Mouse (Mus musculus): ENCODE data around the gene Nme8. TPM values are rescaled to one million over a fixed set of nuclear protein-coding genes. Genes with fewer than 3 reads are reported as not detected.

Gene Nme8
- polyA plus RNA-seq, 1 experiment from 2014 or later: not detected

DNA sequence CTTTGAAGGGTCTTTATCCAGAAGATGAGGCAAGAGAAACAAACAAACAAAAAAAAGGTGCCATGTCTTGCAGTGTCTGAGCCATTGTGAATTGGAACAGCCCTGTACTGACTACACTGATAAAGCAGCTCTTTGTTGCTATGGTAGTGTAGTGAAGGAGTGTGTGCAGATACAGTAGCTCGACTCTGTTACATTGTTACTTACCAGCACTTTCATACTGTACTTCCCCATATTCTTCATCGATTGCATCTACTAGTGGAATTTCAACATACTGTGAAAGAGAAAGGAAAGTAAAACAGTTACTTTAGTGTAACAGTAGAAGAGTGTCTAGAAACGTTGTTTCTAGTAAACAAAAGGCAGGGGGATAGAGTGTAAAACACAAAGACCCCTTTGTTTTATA is 7.6 kb downstream of the Nme8 start:
- DNase-seq (ENCODE audit: low spot score): no peak
- no peaks in the 10 kb centered on the region for H3K36me3 ChIP-seq (replicated peaks)
- no peaks in the 10 kb centered on the region for H3K27me3 ChIP-seq (replicated peaks; ENCODE audit: low read depth, poor library complexity, severe bottlenecking)
- no peaks in the 10 kb centered on the region for H3K4me1 ChIP-seq
- H3K27ac ChIP-seq (replicated peaks): no peak overlapping the region
- 49% methylated on average over 3 of the region's 3 CpGs for WGBS
- H3K9me3 ChIP-seq: no peaks in the 10 kb centered on the region
- no peak overlapping the region for H3K4me3 ChIP-seq

DNA sequence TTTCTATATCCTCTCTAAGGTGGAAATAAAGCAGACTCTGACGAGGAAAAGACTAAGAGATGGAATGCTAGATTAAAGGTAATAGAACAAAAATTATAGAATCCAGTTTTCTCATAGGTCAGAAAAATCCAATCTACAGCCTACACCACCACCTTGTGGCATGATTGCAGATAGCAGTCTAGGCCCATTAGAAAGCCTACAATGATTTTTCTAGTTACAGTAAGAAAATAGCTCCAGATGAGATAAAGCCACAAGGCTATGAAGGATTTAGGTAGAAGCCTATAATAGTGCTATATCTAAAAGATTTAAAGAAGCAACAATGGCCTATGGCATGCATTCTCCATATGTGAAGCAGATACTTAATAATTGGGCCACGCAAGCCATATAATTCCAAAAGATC is 13.6 kb downstream of the Nme8 start:
- no peaks in the 10 kb centered on the region for H3K36me3 ChIP-seq (replicated peaks)
- WGBS: 68% methylated on average over 2 of the region's 2 CpGs
- DNase-seq (ENCODE audit: low spot score): peak; percentile 23
- no peaks in the 10 kb centered on the region for H3K9me3 ChIP-seq
- H3K4me1 ChIP-seq: no peaks in the 10 kb centered on the region
- no peak overlapping the region for H3K4me3 ChIP-seq
- no peak overlapping the region for H3K27ac ChIP-seq (replicated peaks)
- no peaks in the 10 kb centered on the region for H3K27me3 ChIP-seq (replicated peaks; ENCODE audit: low read depth, poor library complexity, severe bottlenecking)

- no peaks in the 10 kb centered on the region for H3K4me1 ChIP-seq
- H3K27ac ChIP-seq (replicated peaks): no peak overlapping the region
- no peak for DNase-seq (ENCODE audit: low spot score)
- H3K27me3 ChIP-seq (replicated peaks; ENCODE audit: low read depth, poor library complexity, severe bottlenecking): no peaks in the 10 kb centered on the region
- no peak overlapping the region for H3K4me3 ChIP-seq
- WGBS: 73% methylated on average over 8 of the region's 8 CpGs
- H3K9me3 ChIP-seq: no peaks in the 10 kb centered on the region
- H3K36me3 ChIP-seq (replicated peaks): no peaks in the 10 kb centered on the region
Measured at GRCm38 (mm10) chr13:19682879-19683640, 14.5 kb downstream of the Nme8 start.

DNA sequence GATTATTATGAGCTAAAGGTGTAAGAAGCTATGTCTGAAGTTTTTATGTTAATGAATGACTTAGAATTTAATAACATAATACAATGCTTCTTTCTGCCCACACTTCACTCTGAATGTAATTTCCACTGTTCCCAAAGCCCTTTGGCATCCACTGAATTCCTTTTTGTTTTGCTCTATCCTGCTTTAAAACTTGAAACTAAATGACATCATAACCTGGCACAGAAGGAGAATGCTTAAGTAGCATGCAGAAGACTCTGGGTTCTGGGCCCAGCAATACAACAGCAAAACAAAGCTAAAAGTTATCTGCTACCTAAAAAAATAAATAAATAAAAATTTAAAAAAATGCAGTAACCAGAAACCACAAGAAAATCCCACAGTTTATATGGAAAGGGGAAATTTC is 23.0 kb downstream of the Nme8 start:
- Histone ChIP-seq H3K4me1 (no peaks in the 10 kb centered on the region), H3K27me3 (replicated peaks; ENCODE audit: low read depth, poor library complexity, severe bottlenecking) (no peaks in the 10 kb centered on the region), H3K4me3 (no peak overlapping the region), H3K27ac (replicated peaks) (no peak overlapping the region), H3K36me3 (replicated peaks) (no peaks in the 10 kb centered on the region), H3K9me3 (no peaks in the 10 kb centered on the region)
- no peak for DNase-seq (ENCODE audit: low spot score)

DNA sequence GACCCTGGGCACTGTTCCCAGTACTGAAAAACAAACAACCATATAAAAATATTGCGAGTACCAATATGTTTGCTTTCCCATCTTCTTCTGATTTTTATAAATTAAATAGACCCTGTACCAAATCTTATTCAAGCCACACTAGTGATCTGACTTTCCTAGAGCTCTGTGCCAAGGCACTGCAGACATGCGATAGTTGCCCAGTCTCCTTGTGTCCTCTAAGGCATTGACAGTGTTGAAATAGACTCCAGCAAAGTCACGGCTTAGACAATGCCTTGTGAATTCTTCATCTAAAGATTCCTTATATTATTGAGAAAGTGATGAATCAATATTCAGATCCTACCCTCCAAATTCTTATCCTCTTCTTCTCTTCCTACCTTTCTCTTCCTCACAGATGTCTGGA is 23.6 kb downstream of the Nme8 start:
- Histone ChIP-seq H3K4me3 (no peak overlapping the region), H3K4me1 (no peaks in the 10 kb centered on the region), H3K36me3 (replicated peaks) (no peaks in the 10 kb centered on the region), H3K9me3 (no peaks in the 10 kb centered on the region), H3K27ac (replicated peaks) (no peak overlapping the region), H3K27me3 (replicated peaks; ENCODE audit: low read depth, poor library complexity, severe bottlenecking) (no peaks in the 10 kb centered on the region)
- no peak for DNase-seq (ENCODE audit: low spot score)
- WGBS: 88% methylated on average over 3 of the region's 3 CpGs

DNA sequence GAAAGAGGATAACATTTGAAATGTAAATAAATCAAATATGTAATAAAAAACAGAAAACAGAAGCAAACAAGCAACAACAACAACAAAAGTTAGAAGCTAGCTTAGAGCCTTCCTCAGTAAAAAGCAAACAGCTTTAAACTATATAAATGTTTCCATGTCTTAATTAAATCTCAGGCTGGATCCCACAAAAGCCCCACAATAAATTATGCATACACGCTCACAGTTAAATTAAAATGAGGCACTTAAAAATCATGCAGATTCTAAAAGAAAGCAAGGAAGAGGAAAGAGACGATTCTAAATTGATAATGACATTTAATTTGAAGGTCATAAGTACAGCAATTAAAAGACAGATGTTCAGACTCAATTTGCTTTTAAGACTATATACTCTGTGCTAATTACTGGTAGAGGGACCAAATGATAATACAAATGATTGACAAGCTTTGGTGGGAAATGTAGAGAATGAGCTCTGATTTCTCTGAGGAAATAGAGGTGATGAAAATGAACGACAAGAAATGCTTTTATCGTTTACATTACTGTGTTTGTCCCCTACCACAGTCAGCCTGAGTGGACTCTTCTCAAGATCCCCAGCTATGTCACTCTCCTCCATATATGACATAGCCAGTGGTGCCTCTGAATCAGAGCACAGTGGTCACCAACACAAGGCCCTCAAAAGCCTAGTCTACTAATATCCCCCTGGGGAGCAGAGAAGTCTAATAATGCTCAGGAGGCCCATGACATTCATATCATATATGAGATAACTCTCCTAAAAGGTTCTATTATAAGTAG is 29.0 kb downstream of the Nme8 start:
- no peaks in the 10 kb centered on the region for H3K36me3 ChIP-seq (replicated peaks)
- H3K9me3 ChIP-seq: no peaks in the 10 kb centered on the region
- 74% methylated on average over 4 of the region's 4 CpGs for WGBS
- no peak overlapping the region for H3K4me3 ChIP-seq
- no peaks in the 10 kb centered on the region for H3K4me1 ChIP-seq
- DNase-seq (ENCODE audit: low spot score): no peak
- no peaks in the 10 kb centered on the region for H3K27me3 ChIP-seq (replicated peaks; ENCODE audit: low read depth, poor library complexity, severe bottlenecking)
- no peak overlapping the region for H3K27ac ChIP-seq (replicated peaks)

DNA sequence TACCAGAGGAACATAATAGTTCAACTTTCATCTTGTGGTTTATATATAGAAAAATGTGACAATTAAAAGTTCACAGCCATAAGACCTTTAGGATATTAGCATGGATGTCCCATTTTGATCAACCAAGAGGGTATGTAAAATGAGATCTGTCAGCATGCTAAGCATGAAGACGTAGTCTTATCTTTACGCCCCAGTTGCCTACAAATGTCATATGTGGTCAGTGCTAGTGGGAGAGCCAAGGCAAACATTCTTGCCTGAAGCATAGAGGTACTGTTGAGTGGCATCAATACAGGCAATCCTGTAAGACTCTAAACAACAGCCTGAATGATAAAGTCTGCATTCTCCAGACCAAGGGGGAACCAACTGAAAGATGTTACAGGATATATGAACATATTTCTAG is 45.2 kb downstream of the Nme8 start:
- H3K4me1 ChIP-seq: no peaks in the 10 kb centered on the region
- WGBS: 95% methylated on average over 2 of the region's 2 CpGs
- H3K9me3 ChIP-seq: no peaks in the 10 kb centered on the region
- no peaks in the 10 kb centered on the region for H3K27me3 ChIP-seq (replicated peaks; ENCODE audit: low read depth, poor library complexity, severe bottlenecking)
- no peak overlapping the region for H3K27ac ChIP-seq (replicated peaks)
- no peak overlapping the region for H3K4me3 ChIP-seq
- H3K36me3 ChIP-seq (replicated peaks): no peaks in the 10 kb centered on the region
- no peak for DNase-seq (ENCODE audit: low spot score)

DNA sequence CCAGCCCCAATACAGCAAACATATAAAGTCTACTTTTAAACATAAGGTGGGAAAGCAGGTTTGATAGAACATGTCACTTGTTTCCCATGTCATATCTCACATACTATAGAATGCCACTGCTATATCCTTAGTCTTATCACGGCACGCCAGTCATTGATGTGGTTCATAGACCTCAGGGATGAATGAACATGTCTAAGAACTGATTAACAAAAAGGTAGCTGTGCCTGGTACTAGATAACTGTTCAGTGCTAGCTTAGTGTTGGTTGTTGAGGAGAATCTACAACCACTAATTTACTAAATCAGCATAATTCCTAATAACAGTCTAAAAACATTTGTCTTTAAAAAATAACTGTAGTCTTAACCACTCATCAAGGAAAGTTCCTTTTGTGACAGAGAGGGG is 47.8 kb downstream of the Nme8 start:
- Histone ChIP-seq H3K27ac (replicated peaks) (no peak overlapping the region), H3K9me3 (no peaks in the 10 kb centered on the region), H3K36me3 (replicated peaks) (no peaks in the 10 kb centered on the region), H3K4me3 (no peak overlapping the region), H3K4me1 (no peaks in the 10 kb centered on the region), H3K27me3 (replicated peaks; ENCODE audit: low read depth, poor library complexity, severe bottlenecking) (no peaks in the 10 kb centered on the region)
- no peak for DNase-seq (ENCODE audit: low spot score)
- WGBS: 92% methylated on average over 2 of the region's 2 CpGs

DNA sequence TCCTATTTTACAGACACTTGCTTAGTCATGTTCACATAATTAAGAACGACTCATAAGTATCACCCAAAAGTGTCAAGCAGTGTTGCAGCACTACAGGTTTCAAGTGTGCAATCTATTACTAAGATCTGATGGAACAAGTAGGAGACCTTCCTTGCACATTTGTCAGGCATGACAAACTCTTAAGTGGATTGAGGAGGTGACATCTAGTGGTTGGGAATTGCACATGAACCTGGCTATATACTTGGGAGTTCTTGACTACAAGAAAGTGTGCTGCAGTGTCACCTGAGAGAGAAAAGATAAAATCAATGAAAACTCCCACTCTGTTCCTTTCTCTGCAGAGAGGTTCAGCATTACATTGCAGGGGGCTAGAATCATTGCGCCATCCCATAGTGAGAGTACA is 53.4 kb downstream of the Nme8 start:
- 75% methylated on average over 2 of the region's 2 CpGs for WGBS
- H3K9me3 ChIP-seq: no peaks in the 10 kb centered on the region
- no peak for DNase-seq (ENCODE audit: low spot score)
- no peak overlapping the region for H3K4me3 ChIP-seq
- no peaks in the 10 kb centered on the region for H3K4me1 ChIP-seq
- no peaks in the 10 kb centered on the region for H3K36me3 ChIP-seq (replicated peaks)
- no peak overlapping the region for H3K27ac ChIP-seq (replicated peaks)
- no peaks in the 10 kb centered on the region for H3K27me3 ChIP-seq (replicated peaks; ENCODE audit: low read depth, poor library complexity, severe bottlenecking)

DNA sequence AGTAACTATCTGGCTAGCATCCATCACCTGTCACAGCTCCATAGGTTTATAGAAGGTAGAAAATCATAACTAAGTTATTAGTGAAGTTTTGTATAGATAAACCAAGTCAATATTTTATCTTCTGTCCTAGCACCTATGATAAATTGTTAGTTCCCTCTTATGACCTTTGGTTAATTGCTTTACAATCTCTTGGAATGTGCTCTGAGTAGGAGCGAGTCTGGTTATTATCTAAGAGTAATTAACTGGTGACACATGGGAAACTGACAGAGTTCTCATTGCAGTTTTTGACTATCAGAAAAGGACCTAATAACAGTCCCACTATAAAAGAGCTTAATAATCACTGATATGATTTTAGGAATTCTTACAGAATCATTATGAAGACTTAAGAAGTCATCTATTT is 54.1 kb downstream of the Nme8 start:
- DNase-seq (ENCODE audit: low spot score): no peak
- WGBS: 81% methylated on average over 1 of the region's 1 CpGs
- Histone ChIP-seq H3K4me1 (no peaks in the 10 kb centered on the region), H3K27ac (replicated peaks) (no peak overlapping the region), H3K4me3 (no peak overlapping the region), H3K36me3 (replicated peaks) (no peaks in the 10 kb centered on the region), H3K9me3 (no peaks in the 10 kb centered on the region), H3K27me3 (replicated peaks; ENCODE audit: low read depth, poor library complexity, severe bottlenecking) (no peaks in the 10 kb centered on the region)

DNA sequence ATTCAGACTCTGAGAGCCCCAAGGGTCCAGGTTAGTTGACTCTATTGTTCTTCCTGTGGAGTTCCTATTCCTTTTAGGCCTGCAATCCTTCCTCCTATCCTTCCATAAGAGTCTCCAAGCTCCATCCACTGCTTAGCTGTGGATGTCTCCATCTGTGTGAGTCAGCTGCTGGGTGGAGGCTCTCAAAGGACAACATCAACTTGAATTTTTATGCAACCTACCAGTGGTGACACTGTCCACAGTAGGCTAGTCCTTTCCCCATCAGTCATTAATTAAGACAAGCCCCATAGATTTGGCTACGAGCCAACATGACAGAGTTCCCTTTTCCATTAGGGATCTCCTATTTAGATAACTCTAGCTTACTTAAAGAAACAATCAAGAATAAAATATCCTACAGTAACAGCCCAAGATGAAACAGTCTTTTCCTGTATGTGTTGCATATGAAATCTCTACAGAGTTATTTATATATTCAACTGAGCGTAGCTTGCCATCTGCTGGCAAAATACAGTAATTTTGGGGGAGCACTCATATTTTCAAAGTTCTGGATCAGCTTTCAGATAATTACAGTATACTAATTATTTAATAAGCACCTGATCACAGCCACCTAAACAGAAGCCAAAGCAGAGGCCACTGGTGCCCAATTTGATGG is 57.3 kb downstream of the Nme8 start:
- Histone ChIP-seq H3K4me1 (no peaks in the 10 kb centered on the region), H3K36me3 (replicated peaks) (no peaks in the 10 kb centered on the region), H3K27ac (replicated peaks) (no peak overlapping the region), H3K4me3 (no peak overlapping the region), H3K27me3 (replicated peaks; ENCODE audit: low read depth, poor library complexity, severe bottlenecking) (no peaks in the 10 kb centered on the region), H3K9me3 (no peaks in the 10 kb centered on the region)
- no peak for DNase-seq (ENCODE audit: low spot score)
- WGBS: 84% methylated on average over 2 of the region's 2 CpGs

DNA sequence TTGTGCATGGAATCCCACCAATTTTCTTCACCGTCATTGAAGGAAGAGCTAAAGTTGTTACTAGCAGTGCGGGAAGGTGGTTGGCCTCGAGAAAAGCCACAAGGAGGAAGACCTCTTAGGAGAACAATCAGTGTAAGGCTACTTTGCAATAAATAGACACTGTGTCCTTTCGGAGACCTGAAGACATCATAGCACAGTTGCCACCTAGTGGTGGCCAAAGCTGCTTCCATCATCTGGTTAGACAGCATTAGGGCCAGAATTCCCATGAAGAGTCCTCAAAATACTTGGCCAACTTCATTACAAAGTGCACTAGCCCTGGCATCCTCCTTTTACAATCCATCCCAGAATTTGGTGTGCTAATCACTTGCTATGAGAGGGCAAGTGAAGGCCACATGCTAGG is 61.5 kb downstream of the Nme8 start:
- H3K9me3 ChIP-seq: no peaks in the 10 kb centered on the region
- peak; percentile 13 for DNase-seq (ENCODE audit: low spot score)
- H3K36me3 ChIP-seq (replicated peaks): no peaks in the 10 kb centered on the region
- H3K27ac ChIP-seq (replicated peaks): no peak overlapping the region
- peaks cover 5% of the 10 kb centered on the region; the same call in 1 of the 2 replicates for H3K4me1 ChIP-seq
- 78% methylated on average over 4 of the region's 4 CpGs for WGBS
- no peaks in the 10 kb centered on the region for H3K27me3 ChIP-seq (replicated peaks; ENCODE audit: low read depth, poor library complexity, severe bottlenecking)
- H3K4me3 ChIP-seq: no peak overlapping the region

Measured in embryonic facial prominence, embryonic 10.5 days (tissue).